Mouse (Mus musculus) hematopoietic stem cell, adult 5-6 weeks (primary cell): Measurements from ENCODE around the gene Gm17268. TPM values are rescaled to one million over a fixed set of nuclear protein-coding genes. Genes with fewer than 3 reads are reported as not detected.
A peak's percentile ranks its signal among the peaks of the same experiment; 100 is the strongest.

Experiments
- ATAC-seq, 2 experiments: fragments of 125-278 bp in 1 of 2; replicated peaks in 1 of 2; 2 replicates each; pipeline ENCODE4 v1.8.0; 2016 to 2017; ENCODE audit warnings: inconsistent platforms in 2 of 2, mild to moderate bottlenecking in 2 of 2, moderate number of reproducible peaks in 2 of 2, low read depth in 1 of 2, moderate TSS enrichment in 1 of 2; ENCODE audit not compliant: low FRiP score in 2 of 2, poor library complexity in 2 of 2, severe bottlenecking in 2 of 2, insufficient read depth in 1 of 2, low TSS enrichment in 1 of 2
- total RNA-seq: library from RNA; stranded (forward); fragments of 172-1452, 232-1000 nt; gene quantifications from 2 replicates; pipeline ENCODE4 v1.2.3, GENCODE M21; 2017

The Gm17268 gene
- total RNA-seq, result not detected in 2 replicates

GRCm38 (mm10) chr11:82038535-82038934, at the start of gene Gm17268:
Gm17268 (minus strand) TSS chr11:82038562.
- ATAC-seq, result no peak

- ATAC-seq, result no peak
Measured at GRCm38 (mm10) chr11:82084360-82084759, 46.0 kb upstream of the Gm17268 start.

GRCm38 (mm10) chr11:82080865-82081264, 42.5 kb upstream of the Gm17268 start:
- ATAC-seq, result no peak

- ATAC-seq, result no peak
Measured at GRCm38 (mm10) chr11:82078136-82078730, 39.9 kb upstream of the Gm17268 start.

DNA sequence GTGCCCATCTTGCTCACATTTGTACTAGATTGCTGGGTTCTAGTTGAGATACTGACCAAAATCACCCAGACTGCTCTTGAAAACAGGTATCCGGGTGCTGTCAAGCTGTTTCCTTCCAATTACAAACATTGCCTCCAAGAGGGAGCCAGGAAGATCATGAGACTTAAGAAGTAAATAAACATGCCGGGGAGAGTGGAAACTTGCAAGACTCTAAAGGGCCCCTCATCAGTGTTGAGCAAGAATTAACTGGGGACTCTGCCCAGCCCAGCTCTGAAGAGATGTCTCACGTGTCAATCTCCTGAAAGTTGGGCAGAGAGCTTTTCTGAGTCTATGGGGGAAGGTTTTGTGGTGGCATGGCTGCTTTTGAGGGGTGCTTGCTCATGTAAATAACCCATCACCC, 38.7 kb upstream of the Gm17268 start:
- no peak for ATAC-seq

DNA sequence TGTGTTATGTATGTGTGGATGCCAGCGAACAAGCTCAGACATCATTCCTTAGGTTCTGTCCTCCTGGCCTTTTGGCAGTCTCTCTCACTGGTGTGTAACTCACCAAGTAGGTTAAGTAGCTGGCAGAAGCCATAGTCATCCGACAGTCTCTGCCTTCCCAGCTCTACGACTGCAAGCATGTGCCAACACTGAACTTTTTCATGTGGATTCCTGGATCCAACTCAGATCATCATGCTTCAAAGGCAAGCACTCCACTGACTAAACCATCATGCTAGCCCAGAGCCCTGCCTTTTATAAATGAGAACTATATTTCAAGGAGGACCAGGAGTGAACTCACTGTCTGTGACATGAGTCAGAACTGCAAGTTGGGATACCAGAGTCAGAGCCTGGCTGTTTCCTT, 35.3 kb upstream of the Gm17268 start:
- ATAC-seq, result no peak

DNA sequence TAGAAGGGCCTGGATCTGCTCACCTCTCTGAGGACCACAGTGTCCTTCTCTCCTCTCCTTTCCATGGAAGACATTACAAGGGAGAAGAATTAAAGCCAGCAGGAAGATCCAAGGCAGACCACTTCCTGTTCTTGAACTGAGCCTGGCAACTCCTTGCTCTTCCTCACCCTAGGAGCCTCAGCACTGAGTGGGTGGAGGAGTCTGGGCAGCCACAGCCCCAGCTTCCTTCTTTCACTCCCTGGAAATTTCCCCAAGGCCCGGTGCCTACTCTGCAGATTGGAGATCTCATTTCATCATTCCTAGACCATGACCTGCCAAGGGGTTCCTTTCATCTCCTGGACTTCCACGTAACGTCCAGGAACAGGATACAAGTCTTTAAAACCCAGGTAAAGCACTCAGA, 34.6 kb upstream of the Gm17268 start:
- no peak for ATAC-seq

GRCm38 (mm10) chr11:82072374-82072773, 34.0 kb upstream of the Gm17268 start:
- ATAC-seq, result no peak

- ATAC-seq, result no peak
Measured at GRCm38 (mm10) chr11:82071076-82071475, 32.7 kb upstream of the Gm17268 start.

GRCm38 (mm10) chr11:82066953-82067571, 28.7 kb upstream of the Gm17268 start:
- no peak for ATAC-seq

DNA sequence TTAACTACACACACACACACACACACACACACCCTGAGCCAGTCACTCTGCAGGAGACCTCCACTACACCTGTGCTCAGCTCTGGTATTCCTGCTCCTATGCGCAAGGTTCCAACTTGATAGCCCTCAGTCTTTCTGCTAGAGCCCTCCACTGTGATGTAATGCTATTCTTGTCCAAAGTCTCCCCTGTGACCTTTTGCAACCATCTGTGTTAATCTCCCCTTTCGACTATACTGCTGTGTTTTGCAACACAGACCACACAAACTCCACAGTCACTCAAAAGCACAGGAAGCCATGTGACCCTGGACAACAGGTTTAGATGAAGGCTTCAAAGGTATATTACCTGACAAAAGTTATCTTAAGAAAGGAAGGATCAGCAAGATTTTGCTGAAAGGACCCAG, 25.1 kb upstream of the Gm17268 start:
- no peak for ATAC-seq

- ATAC-seq, result no peak
Measured at GRCm38 (mm10) chr11:82062226-82062625, 23.9 kb upstream of the Gm17268 start.

- ATAC-seq, result no peak
Measured at GRCm38 (mm10) chr11:82057646-82058045, 19.3 kb upstream of the Gm17268 start, which contains the start of gene Ccl11. Ccl11 (plus strand) TSS chr11:82057823.

- no peak for ATAC-seq
Measured at GRCm38 (mm10) chr11:82053849-82054248, 15.5 kb upstream of the Gm17268 start.

- 0 out of 4 replicates have a peak, but pooled peaks of 1 of the 2 experiments have one; percentile 12 for ATAC-seq
Measured at GRCm38 (mm10) chr11:82047746-82048415, 9.5 kb upstream of the Gm17268 start.

- ATAC-seq, result no peak
Measured at GRCm38 (mm10) chr11:82045471-82045870, 7.1 kb upstream of the Gm17268 start, which contains the start of gene Ccl7. Ccl7 (plus strand) TSS chr11:82045712.

GRCm38 (mm10) chr11:82041671-82042080, 3.3 kb upstream of the Gm17268 start:
- ATAC-seq, result peak; percentile 52 to 71

DNA sequence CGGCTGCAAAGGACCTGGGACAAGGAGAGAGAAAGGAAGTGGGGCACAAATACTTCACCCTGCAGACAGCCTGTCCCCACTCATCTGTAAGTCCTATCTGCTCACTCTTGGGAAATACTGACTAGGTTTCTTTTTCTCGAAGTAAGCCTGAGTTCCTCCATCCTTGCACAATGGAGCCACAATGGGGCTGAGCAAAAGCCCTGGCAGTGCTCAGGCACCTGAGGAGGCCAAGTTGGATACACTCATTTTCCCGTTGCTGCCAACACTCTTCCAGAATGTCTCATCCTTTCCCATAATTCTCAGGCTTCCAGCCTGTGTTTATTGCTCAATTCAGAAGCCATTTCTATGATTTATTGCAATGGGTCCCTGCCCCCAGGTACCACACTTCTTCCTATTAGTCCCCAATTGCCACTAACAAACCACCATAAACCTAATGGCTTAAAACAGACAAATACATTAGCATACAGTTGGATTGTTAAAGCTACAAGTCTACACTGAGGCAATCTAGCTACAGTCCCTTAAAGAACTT, 834 bp upstream of the Gm17268 start:
- no peak for ATAC-seq
